Mouse (Mus musculus): ENCODE results near the gene Nup188.

The Nup188 gene

DNA sequence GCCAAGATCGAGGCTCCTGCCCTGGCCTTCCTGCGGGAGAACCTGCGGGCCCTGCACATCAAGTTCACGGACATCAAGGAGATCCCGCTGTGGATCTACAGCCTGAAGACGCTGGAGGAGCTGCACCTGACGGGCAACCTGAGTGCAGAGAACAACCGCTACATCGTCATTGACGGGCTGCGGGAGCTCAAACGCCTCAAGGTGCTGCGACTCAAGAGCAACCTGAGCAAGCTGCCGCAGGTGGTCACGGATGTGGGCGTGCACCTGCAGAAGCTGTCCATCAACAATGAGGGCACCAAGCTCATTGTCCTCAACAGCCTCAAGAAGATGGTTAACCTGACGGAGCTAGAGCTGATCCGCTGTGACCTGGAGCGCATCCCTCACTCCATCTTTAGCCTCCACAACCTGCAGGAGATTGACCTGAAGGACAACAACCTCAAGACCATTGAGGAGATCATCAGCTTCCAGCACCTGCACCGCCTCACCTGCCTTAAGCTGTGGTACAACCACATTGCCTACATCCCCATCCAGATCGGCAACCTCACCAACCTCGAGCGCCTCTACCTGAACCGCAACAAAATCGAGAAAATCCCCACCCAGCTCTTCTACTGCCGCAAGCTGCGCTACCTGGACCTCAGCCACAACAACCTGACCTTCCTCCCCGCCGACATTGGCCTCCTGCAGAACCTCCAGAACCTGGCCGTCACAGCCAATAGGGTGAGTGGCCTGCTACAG, 29.4 kb upstream of the Nup188 start:
- DNase-seq (ENCODE audit: low read depth, low spot score), result no peak

DNA sequence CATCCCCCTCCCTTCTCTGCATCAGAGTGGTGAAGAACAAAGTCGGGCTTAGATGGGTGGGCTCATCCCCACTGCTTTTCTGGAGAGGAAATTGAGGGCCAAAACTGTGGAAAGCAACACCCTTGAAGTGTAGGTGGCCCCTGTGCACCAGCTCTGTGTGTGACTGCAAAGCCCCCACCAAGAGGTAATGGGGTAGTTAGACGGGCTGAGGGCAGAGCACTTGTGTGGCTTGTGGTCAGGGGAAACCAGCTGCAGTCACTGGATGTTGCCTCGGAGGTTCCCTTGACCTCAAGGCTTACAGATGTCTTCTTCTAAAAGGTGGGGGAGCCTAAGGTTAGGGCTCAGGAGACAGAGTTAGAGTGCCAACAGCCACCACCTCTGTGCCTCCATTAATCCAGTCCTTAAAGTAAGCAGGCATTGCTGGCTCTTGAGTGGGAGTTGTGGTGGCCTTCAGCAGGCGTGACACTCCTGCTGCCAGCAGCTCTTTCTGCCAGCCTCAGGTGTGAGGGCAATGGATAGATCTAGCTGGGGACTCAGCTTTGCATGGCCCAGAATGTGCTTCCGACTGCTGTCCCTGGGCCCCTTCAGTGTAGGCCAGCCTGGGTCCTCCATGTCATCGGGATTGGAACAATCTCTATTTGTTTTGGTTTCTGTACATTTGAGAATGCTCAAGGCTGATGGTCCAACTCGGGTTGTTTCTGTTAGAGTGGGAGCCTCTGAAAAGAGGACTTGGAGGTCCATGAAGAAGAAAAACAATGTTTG, 28.3 kb upstream of the Nup188 start:
- DNase-seq (ENCODE audit: low read depth, low spot score), result no peak

GRCm38 (mm10) chr2:30258600-30258999, 27.6 kb upstream of the Nup188 start:
- DNase-seq (ENCODE audit: low read depth, low spot score), result no peak

DNA sequence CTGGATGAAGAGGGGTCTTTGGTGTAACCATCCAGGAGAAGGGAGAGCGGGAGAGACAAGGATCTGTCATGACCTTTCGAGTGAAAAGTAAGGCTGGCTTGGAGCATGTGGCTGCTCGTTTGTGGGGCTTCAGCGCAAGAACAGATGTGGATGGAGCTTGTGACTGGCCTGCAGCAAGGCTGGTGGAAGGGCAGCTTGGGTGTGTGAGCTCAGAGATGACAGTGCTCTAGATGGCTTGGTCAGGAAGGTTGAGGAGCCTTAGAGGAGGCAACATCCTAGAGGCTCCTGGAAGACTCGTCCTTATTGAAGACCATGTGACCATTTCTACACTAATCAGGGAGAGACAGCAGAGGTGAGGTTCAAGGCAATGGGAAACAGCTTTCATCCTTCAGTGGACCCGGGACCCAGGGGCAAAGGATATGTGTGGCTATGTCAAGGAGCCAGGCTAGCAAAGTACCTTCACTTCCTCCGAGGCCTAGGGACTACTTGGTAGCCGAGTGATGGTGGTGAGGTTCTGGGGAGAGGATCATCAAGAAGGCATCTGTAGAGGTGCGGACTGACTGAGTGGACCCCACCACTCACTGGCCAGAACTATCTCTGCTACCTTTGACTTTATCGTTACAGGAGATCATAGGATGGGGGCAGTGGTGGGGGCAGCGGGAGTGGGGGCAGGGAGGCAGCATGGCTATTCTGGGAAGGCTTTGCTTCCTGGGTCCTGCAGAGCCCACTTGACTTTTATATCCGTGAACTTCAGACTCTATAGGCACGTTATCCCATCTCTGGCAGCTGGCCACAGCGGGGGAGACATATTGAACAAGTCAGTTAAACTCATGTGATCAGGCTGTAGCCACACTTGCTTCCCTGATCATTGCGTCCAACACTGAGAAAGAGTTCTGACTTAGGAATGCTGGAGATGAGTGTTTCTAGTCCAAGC, 26.8 kb upstream of the Nup188 start:
- no peak for DNase-seq (ENCODE audit: low read depth, low spot score)

DNA sequence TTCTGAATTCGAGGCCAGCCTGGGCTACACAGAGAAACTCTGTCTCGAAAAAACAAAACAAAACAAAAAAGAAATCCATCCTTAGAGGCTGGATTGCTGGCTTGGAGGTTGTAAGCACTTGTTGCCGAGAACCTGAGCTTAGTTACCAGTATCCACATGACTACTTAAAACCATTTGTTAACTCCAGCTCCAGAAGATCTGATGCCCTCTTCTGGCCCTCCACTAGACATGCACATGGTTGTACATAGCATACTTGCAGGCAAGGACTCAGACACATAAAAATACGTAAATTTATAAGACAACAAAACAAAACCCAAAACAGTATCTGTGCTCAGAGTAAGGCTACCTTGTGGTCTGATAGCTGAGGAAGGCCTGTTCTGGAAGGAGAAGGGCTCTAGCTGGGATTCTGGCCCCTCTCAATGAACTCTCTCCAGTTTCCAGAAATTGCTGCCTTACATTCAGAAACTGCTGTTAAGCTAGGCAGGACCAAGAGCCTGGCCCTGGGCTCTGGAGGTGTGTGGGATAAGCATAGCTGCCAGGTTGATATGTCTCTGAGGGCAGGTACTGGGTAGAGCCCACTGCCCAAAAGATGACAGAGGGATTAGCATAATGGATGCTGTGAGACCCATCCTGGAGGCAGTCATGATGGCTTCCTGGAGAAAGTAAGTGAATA, 25.0 kb upstream of the Nup188 start:
- DNase-seq (ENCODE audit: low read depth, low spot score), result no peak

GRCm38 (mm10) chr2:30261921-30262839, 24.0 kb upstream of the Nup188 start:
- DNase-seq (ENCODE audit: low read depth, low spot score), result no peak

DNA sequence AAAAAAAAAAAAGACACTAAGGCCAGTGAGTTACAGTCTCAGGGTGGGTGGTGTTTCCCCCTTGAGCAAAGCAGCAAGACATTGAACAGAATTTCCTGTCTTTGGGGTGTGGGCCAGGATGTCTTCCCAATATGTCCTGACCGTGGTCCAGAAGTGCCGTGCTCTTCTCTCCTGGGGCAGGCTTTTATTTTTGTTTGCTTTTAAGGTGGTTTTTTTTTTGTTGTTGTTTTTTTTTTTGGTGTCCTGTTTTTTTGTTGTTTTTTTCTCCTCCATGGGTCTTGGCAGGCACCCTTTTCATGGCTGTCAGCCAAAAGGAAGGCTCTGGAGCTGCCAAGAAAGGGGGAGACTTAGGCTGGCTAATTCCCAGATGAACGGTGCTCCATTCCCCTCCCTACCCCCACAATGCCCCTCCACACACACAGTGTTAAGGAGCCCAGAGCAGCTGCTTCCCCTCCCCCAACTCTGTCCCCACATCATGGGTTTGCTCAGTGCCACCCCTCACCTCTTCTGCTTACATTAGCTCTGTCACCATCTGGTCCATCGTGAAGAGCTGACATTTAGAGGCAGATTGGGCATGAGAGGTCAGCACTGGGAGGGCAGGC, 23.3 kb upstream of the Nup188 start:
- no peak for DNase-seq (ENCODE audit: low read depth, low spot score)

DNA sequence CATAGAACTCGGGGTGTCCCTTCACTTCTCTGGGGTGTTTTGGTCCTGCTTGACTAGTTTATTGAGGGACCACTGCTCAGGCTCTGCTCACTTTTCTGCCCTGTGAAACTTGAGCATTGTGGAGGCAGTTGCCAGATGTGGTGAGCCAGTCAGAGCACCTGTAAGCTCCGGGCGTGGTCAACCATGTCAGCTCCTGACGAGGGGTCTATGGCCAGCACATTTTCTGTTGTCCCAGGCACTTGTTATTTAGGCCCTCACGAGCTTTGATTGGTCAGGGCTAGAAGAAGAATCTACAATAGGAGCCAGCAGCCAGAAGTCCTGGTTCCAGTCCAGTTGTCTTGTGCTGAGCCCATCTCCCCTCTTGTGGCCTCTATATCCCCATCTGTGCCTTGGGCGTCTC, 22.4 kb upstream of the Nup188 start:
- DNase-seq (ENCODE audit: low read depth, low spot score), result no peak

GRCm38 (mm10) chr2:30264671-30265519, 21.3 kb upstream of the Nup188 start:
- DNase-seq (ENCODE audit: low read depth, low spot score), result no peak

DNA sequence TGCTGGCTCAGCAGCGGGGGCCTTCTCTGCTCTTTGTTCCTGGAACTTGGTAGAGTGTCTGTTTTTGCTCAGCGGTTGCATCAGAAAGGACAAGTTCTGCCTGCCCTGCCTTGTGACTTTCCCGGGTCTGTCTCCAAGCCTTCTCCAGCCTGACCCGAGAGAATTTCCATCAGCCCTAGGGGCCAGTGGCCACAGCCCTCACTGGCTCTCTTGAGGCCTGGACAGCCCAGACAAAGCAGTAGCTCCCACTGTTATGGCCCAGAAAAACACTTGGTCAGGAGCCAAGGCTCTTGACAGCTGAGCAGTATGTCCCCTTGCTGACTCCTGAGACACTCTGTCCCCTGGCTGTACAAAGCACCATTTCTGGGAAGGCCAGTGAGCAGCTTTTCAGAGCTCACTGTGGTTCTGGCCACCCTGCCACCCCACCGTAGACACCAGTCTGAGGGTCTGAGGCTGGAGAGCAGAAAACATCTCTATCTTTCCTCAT, 20.4 kb upstream of the Nup188 start, which contains the start of gene Phyhd1:
Phyhd1 (plus strand) TSS at position 437 of the 487 bp plus-strand sequence.
- DNase-seq (ENCODE audit: low read depth, low spot score), result no peak

GRCm38 (mm10) chr2:30266392-30266941, 19.7 kb upstream of the Nup188 start:
- no peak for DNase-seq (ENCODE audit: low read depth, low spot score)

GRCm38 (mm10) chr2:30267466-30267865, 18.7 kb upstream of the Nup188 start:
- DNase-seq (ENCODE audit: low read depth, low spot score), result no peak

DNA sequence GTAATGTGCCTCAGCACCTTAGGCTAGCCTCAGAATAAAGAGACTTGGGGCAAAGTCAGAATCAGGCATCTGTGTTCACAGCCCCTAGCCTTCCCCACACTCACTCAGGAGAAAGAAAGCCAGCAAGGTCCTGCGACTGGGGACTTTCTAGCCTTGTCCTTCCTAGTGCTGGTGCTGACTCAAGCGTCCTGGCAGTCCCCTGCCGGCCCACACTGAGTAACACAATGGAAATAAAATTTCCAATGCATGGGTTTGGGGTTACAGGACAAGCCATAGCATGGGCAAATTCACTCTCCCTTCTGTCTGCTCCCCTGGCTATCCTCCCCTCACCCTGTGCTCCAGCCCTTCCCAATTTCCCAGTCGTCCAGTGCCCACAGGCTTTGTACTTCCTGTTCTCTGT, 17.8 kb upstream of the Nup188 start:
- DNase-seq (ENCODE audit: low read depth, low spot score), result no peak

GRCm38 (mm10) chr2:30269241-30269990, 16.8 kb upstream of the Nup188 start:
- no peak for DNase-seq (ENCODE audit: low read depth, low spot score)

GRCm38 (mm10) chr2:30270134-30270533, 16.1 kb upstream of the Nup188 start:
- peak; percentile 52 for DNase-seq (ENCODE audit: low read depth, low spot score)

DNA sequence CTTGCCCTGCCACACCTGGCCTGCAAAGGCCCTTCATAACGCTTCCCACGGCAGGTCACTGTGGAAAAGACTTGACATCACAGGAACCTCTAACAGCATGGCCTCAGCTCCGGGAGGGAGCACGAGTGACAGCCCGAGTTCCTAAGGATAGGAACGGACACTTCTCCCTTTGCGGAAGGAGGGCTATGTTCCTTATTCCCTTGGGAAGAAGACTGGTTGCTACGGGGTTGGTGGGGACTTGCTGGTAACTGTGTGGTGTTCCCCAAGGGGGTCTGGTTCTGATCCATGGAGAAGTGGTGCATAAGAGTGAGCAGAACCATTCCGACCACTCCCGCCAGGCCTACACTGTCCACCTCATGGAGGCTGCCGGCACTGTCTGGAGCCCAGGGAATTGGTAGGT, 5.5 kb upstream of the Nup188 start, which contains the start of gene Gm28038:
Gm28038 (plus strand) TSS at position 301 of the 400 bp plus-strand sequence.
- no peak for DNase-seq (ENCODE audit: low read depth, low spot score)

DNA sequence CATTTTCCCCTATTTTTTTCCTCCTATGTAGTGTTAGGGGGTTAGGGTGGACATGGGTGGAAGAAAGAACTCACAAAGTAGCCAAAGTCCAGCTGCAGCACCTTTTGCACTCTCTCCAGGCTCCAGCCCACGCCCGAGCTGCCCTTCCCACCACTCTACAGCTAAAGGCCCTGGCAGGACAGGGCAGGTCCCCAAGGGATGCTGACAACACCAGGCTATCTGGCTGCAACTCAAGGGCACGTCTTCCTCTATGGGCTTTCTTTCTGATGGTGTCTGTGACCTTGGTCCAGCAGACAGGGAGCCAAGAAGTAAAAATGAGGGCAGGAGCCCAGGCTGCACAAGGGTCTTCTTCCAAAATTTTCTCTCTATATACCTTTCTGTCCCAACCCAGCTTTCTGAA, 4.5 kb upstream of the Nup188 start:
- DNase-seq (ENCODE audit: low read depth, low spot score), result no peak

- no peak for DNase-seq (ENCODE audit: low read depth, low spot score)
Observed at GRCm38 (mm10) chr2:30283193-30283592, 3.0 kb upstream of the Nup188 start.

All from embryo, embryonic 11.5 days (tissue).